Mouse (Mus musculus): ENCODE results near the gene Rack1.

Gene Rack1

GRCm38 (mm10) chr11:48795221-48795620, 4.9 kb upstream of the Rack1 start:
- no peak for DNase-seq (ENCODE audit: low read depth)

GRCm38 (mm10) chr11:48796290-48796689, 3.8 kb upstream of the Rack1 start:
- DNase-seq (ENCODE audit: low read depth): no peak

GRCm38 (mm10) chr11:48797287-48797686, 2.8 kb upstream of the Rack1 start:
- no peak for DNase-seq (ENCODE audit: low read depth)

GRCm38 (mm10) chr11:48798308-48798707, 1.8 kb upstream of the Rack1 start:
- DNase-seq (ENCODE audit: low read depth): no peak

GRCm38 (mm10) chr11:48798984-48799920, 880 bp upstream of the Rack1 start:
- DNase-seq (ENCODE audit: low read depth): no peak

GRCm38 (mm10) chr11:48801831-48802772, 2.0 kb downstream of the Rack1 start:
- no peak for DNase-seq (ENCODE audit: low read depth)

GRCm38 (mm10) chr11:48803988-48804387, 3.9 kb downstream of the Rack1 start:
- DNase-seq (ENCODE audit: low read depth): no peak

- no peak for DNase-seq (ENCODE audit: low read depth)
Measured at GRCm38 (mm10) chr11:48804922-48805321, 4.8 kb downstream of the Rack1 start.

GRCm38 (mm10) chr11:48806856-48807562, 6.9 kb downstream of the Rack1 start:
- DNase-seq (ENCODE audit: low read depth): no peak

GRCm38 (mm10) chr11:48807563-48808303, 7.6 kb downstream of the Rack1 start:
- no peak for DNase-seq (ENCODE audit: low read depth)

GRCm38 (mm10) chr11:48808304-48808646, 8.1 kb downstream of the Rack1 start:
- DNase-seq (ENCODE audit: low read depth): no peak

GRCm38 (mm10) chr11:48808737-48809433, 8.8 kb downstream of the Rack1 start:
- no peak for DNase-seq (ENCODE audit: low read depth)

- no peak for DNase-seq (ENCODE audit: low read depth)
Measured at GRCm38 (mm10) chr11:48809434-48809830, 9.3 kb downstream of the Rack1 start.

- DNase-seq (ENCODE audit: low read depth): no peak
Measured at GRCm38 (mm10) chr11:48810142-48810541, 10.0 kb downstream of the Rack1 start.

GRCm38 (mm10) chr11:48813782-48814181, 13.7 kb downstream of the Rack1 start:
- DNase-seq (ENCODE audit: low read depth): no peak

- DNase-seq (ENCODE audit: low read depth): no peak
Measured at GRCm38 (mm10) chr11:48815851-48816250, 15.7 kb downstream of the Rack1 start.

- DNase-seq (ENCODE audit: low read depth): peak; percentile 44
Measured at GRCm38 (mm10) chr11:48816281-48816781, 16.2 kb downstream of the Rack1 start.

GRCm38 (mm10) chr11:48816800-48817665, 16.9 kb downstream of the Rack1 start, which contains the start of gene Trim41:
Gene Trim41 (minus strand): TSS chr11:48817353.
- DNase-seq (ENCODE audit: low read depth): peak; percentile 99

GRCm38 (mm10) chr11:48817794-48818193, 17.7 kb downstream of the Rack1 start:
- DNase-seq (ENCODE audit: low read depth): no peak
